Mouse (Mus musculus): ENCODE measurements around the gene Sft2d1.

- TF ChIP-seq POLR2A (IDR thresholded peaks at IDR 0.05; ENCODE audit: control insufficient read depth, extremely low read depth, insufficient read depth, low read length, poor library complexity): no peak
- TF ChIP-seq CTCF (IDR thresholded peaks at IDR 0.05; ENCODE audit: borderline replicate concordance, control insufficient read depth, extremely low read depth, insufficient read depth, low read length, poor library complexity): no peak
Measured at GRCm38 (mm10) chr17:8343416-8343815, 32.5 kb downstream of the Sft2d1 start.

Data from thymus, adult 2 months (tissue).